Mouse (Mus musculus): ENCODE measurements around the gene Foxk2. TPM values are rescaled to one million over a fixed set of nuclear protein-coding genes. Genes with fewer than 3 reads are reported as not detected.

Foxk2 gene
- total RNA-seq, 1 experiment: 23.2 TPM

GRCm38 (mm10) chr11:121221321-121222010 lies 38.3 kb upstream of the Foxk2 start:
- Histone ChIP-seq H3K27ac (ENCODE audit: insufficient read depth, low read depth, low read length, poor library complexity, severe bottlenecking) (no peak overlapping the region), H3K36me3 (ENCODE audit: control insufficient read depth, insufficient read depth, low read length, poor library complexity, severe bottlenecking) (peaks cover 27% of the 10 kb centered on the region), H3K4me3 (ENCODE audit: insufficient read depth in 1 of 2, low read depth in 1 of 2, low read length in 2 of 2, poor library complexity in 1 of 2, severe bottlenecking in 1 of 2) (no peak overlapping the region), H3K9ac (ENCODE audit: insufficient read depth, low read depth, low read length, poor library complexity, severe bottlenecking) (no peak overlapping the region), H3K4me1 (ENCODE audit: control insufficient read depth in 2 of 2, insufficient read depth in 2 of 2, low read length in 2 of 2, poor library complexity in 1 of 2) (no peaks in the 10 kb centered on the region), H3K9me3 (ENCODE audit: control insufficient read depth, insufficient read depth, low read depth, low read length) (no peaks in the 10 kb centered on the region)
- DNase-seq (ENCODE audit: low read depth, low spot score): no peak
- in situ Hi-C loops (cut with MboI; ENCODE audit: low sequenced_read_pairs in 2 of 2, unreplicated experiment in 2 of 2): no loop called here
- no peak for TF ChIP-seq HCFC1 (IDR thresholded peaks at IDR 0.05; ENCODE audit: borderline replicate concordance, insufficient read depth, low read length)

GRCm38 (mm10) chr11:121228129-121229017 lies 31.4 kb upstream of the Foxk2 start:
- TF ChIP-seq ZC3H11A (IDR thresholded peaks at IDR 0.05; ENCODE audit: borderline replicate concordance, low read depth, low read length): no peak
- no peak for TF ChIP-seq ZNF384 (IDR thresholded peaks at IDR 0.05; ENCODE audit: low read depth, low read length)
- no peak for TF ChIP-seq CHD2 (IDR thresholded peaks at IDR 0.05; ENCODE audit: low read depth, low read length)
- TF ChIP-seq MAFK (IDR thresholded peaks at IDR 0.05; ENCODE audit: insufficient read depth, low read depth, low read length): no peak
- no peak for TF ChIP-seq HCFC1 (IDR thresholded peaks at IDR 0.05; ENCODE audit: borderline replicate concordance, insufficient read depth, low read length)
- no peak for DNase-seq (ENCODE audit: low read depth, low spot score)
- peaks cover 13% of the 10 kb centered on the region for H3K36me3 ChIP-seq (ENCODE audit: control insufficient read depth, insufficient read depth, low read length, poor library complexity, severe bottlenecking)
- in situ Hi-C loops (cut with MboI; ENCODE audit: low sequenced_read_pairs in 2 of 2, unreplicated experiment in 2 of 2): no loop called here
- H3K4me3 ChIP-seq (ENCODE audit: insufficient read depth in 1 of 2, low read depth in 1 of 2, low read length in 2 of 2, poor library complexity in 1 of 2, severe bottlenecking in 1 of 2): peak overlapping the region; percentile 92 to 96
- peaks cover 0 to 7% of the 10 kb centered on the region in 2 experiments; a peak in 2 of 4 replicates for H3K4me1 ChIP-seq (ENCODE audit: control insufficient read depth in 2 of 2, insufficient read depth in 2 of 2, low read length in 2 of 2, poor library complexity in 1 of 2)
- H3K9me3 ChIP-seq (ENCODE audit: control insufficient read depth, insufficient read depth, low read depth, low read length): no peaks in the 10 kb centered on the region
- H3K9ac ChIP-seq (ENCODE audit: insufficient read depth, low read depth, low read length, poor library complexity, severe bottlenecking): peak overlapping the region; percentile 88
- no peak overlapping the region for H3K27ac ChIP-seq (ENCODE audit: insufficient read depth, low read depth, low read length, poor library complexity, severe bottlenecking)

- no peak within 1 kb of the TSS for H3K27ac ChIP-seq (ENCODE audit: insufficient read depth, low read depth, low read length, poor library complexity, severe bottlenecking)
- TF ChIP-seq ZNF384 (IDR thresholded peaks at IDR 0.05; ENCODE audit: low read depth, low read length) (no peak), MAFK (IDR thresholded peaks at IDR 0.05; ENCODE audit: insufficient read depth, low read depth, low read length) (no peak), HCFC1 (IDR thresholded peaks at IDR 0.05; ENCODE audit: borderline replicate concordance, insufficient read depth, low read length) (no peak), ZC3H11A (IDR thresholded peaks at IDR 0.05; ENCODE audit: borderline replicate concordance, low read depth, low read length) (no peak), CHD2 (IDR thresholded peaks at IDR 0.05; ENCODE audit: low read depth, low read length) (no peak)
- H3K9ac ChIP-seq (ENCODE audit: insufficient read depth, low read depth, low read length, poor library complexity, severe bottlenecking): peak within 1 kb of the TSS; percentile 88
- no peaks in the 10 kb centered on the region for H3K9me3 ChIP-seq (ENCODE audit: control insufficient read depth, insufficient read depth, low read depth, low read length)
- in situ Hi-C loops (cut with MboI; ENCODE audit: low sequenced_read_pairs in 2 of 2, unreplicated experiment in 2 of 2): no loop called here
- H3K36me3 ChIP-seq (ENCODE audit: control insufficient read depth, insufficient read depth, low read length, poor library complexity, severe bottlenecking): peaks cover 7% of the 10 kb centered on the region
- peaks cover 0 to 7% of the 10 kb centered on the region in 2 experiments; a peak in 2 of 4 replicates for H3K4me1 ChIP-seq (ENCODE audit: control insufficient read depth in 2 of 2, insufficient read depth in 2 of 2, low read length in 2 of 2, poor library complexity in 1 of 2)
- peak within 1 kb of the TSS; percentile 92 to 96 for H3K4me3 ChIP-seq (ENCODE audit: insufficient read depth in 1 of 2, low read depth in 1 of 2, low read length in 2 of 2, poor library complexity in 1 of 2, severe bottlenecking in 1 of 2)
- peak; percentile 86 for DNase-seq (ENCODE audit: low read depth, low spot score)
Measured at GRCm38 (mm10) chr11:121229018-121229439, 30.8 kb upstream of the Foxk2 start, which contains the start of gene Cybc1. Gene Cybc1 (minus strand): TSS chr11:121229322.

- no peaks in the 10 kb centered on the region for H3K36me3 ChIP-seq (ENCODE audit: control insufficient read depth, insufficient read depth, low read length, poor library complexity, severe bottlenecking)
- H3K9ac ChIP-seq (ENCODE audit: insufficient read depth, low read depth, low read length, poor library complexity, severe bottlenecking): no peak overlapping the region
- no peaks in the 10 kb centered on the region for H3K9me3 ChIP-seq (ENCODE audit: control insufficient read depth, insufficient read depth, low read depth, low read length)
- H3K27ac ChIP-seq (ENCODE audit: insufficient read depth, low read depth, low read length, poor library complexity, severe bottlenecking): no peak overlapping the region
- DNase-seq (ENCODE audit: low read depth, low spot score): no peak
- H3K4me1 ChIP-seq (ENCODE audit: control insufficient read depth in 2 of 2, insufficient read depth in 2 of 2, low read length in 2 of 2, poor library complexity in 1 of 2): peaks cover 2 to 7% of the 10 kb centered on the region in 2 experiments; a peak in 2 of 4 replicates
- H3K4me3 ChIP-seq (ENCODE audit: insufficient read depth in 1 of 2, low read depth in 1 of 2, low read length in 2 of 2, poor library complexity in 1 of 2, severe bottlenecking in 1 of 2): no peak overlapping the region
- in situ Hi-C loops (cut with MboI; ENCODE audit: low sequenced_read_pairs in 2 of 2, unreplicated experiment in 2 of 2): no loop called here
- no peak for TF ChIP-seq HCFC1 (IDR thresholded peaks at IDR 0.05; ENCODE audit: borderline replicate concordance, insufficient read depth, low read length)
- TF ChIP-seq ZNF384 (IDR thresholded peaks at IDR 0.05; ENCODE audit: low read depth, low read length): no peak
- no peak for TF ChIP-seq MAFK (IDR thresholded peaks at IDR 0.05; ENCODE audit: insufficient read depth, low read depth, low read length)
- TF ChIP-seq ZC3H11A (IDR thresholded peaks at IDR 0.05; ENCODE audit: borderline replicate concordance, low read depth, low read length): no peak
- TF ChIP-seq CHD2 (IDR thresholded peaks at IDR 0.05; ENCODE audit: low read depth, low read length): no peak
Measured at GRCm38 (mm10) chr11:121231191-121231590, 28.6 kb upstream of the Foxk2 start.

Data from ES-E14 (cell line).